Mouse (Mus musculus) layer of hippocampus, adult 18-20 months (tissue): ENCODE data around the gene Hoga1. TPM values are rescaled to one million over a fixed set of nuclear protein-coding genes. Genes with fewer than 3 reads are reported as not detected.

Experiments
- DNase-seq, 2 experiments: peaks; one replicate each; pipeline ENCODE4 v3.0.0; 2022; ENCODE audit warnings: low spot score in 2 of 2
- total RNA-seq, 2 experiments: library from RNA; stranded (reverse); gene quantifications; 2 replicates each; pipeline ENCODE4 v1.2.3; 2021

Gene Hoga1
- total RNA-seq, 2 experiments from 2014 or later = 8.7 to 9.4 TPM

GRCm38 (mm10) chr19:42118142-42118541 is 72.7 kb downstream of the Hoga1 start:
- no peak for DNase-seq

GRCm38 (mm10) chr19:42118596-42118995 is 73.2 kb downstream of the Hoga1 start:
- no peak for DNase-seq

- no peak for DNase-seq
Observed at GRCm38 (mm10) chr19:42120451-42120850, 75.0 kb downstream of the Hoga1 start.

Other genes with a start within 250 kb of the Hoga1 start
- 1 to 10 TPM; 2.6 to 2.9 TPM for gene Arhgap19, start 243.6 kb upstream of the Hoga1 start, total RNA-seq
- gene Frat1, start 215.6 kb upstream of the Hoga1 start, total RNA-seq = 10 to 100 TPM; 17.8 to 22.3 TPM
- gene Frat2, start 197.5 kb upstream of the Hoga1 start, total RNA-seq = 10 to 100 TPM; 12.9 to 13.1 TPM
- 10 to 100 TPM; 31.8 to 32.2 TPM for gene Rrp12, start 149.4 kb upstream of the Hoga1 start, total RNA-seq
- gene Pgam1, start 133.7 kb upstream of the Hoga1 start, total RNA-seq = 100 to 1,000 TPM; 541 to 553 TPM
- gene Exosc1, start 112.2 kb upstream of the Hoga1 start, total RNA-seq = 10 to 100 TPM; 24.9 to 28.3 TPM
- gene Zdhhc16, start 112.1 kb upstream of the Hoga1 start, total RNA-seq = 10 to 100 TPM; 34.6 to 38.8 TPM
- 10 to 100 TPM; 28.7 to 34.6 TPM for gene Mms19, start 64.5 kb upstream of the Hoga1 start, total RNA-seq
- 10 to 100 TPM; 13.4 to 14.6 TPM for gene Ubtd1, start 63.8 kb upstream of the Hoga1 start, total RNA-seq
- under 1 TPM in 1 of 2 experiments, not detected in 1; 0.30 TPM for gene Ankrd2, start 9.6 kb upstream of the Hoga1 start, total RNA-seq
- gene 4933411K16Rik, start 6.6 kb downstream of the Hoga1 start, total RNA-seq = 1 to 10 TPM; 1.6 to 2.1 TPM
- 10 to 100 TPM; 71.3 TPM for gene Morn4, start 40.7 kb downstream of the Hoga1 start, total RNA-seq
- 10 to 100 TPM; 69.2 to 69.6 TPM for gene Pi4k2a, start 44.9 kb downstream of the Hoga1 start, total RNA-seq
- gene Avpi1, start 83.4 kb downstream of the Hoga1 start, total RNA-seq = 10 to 100 TPM; 18.8 to 20.6 TPM
- gene Marveld1, start 101.8 kb downstream of the Hoga1 start, total RNA-seq = 1 to 10 TPM; 5.1 to 5.8 TPM
- 10 to 100 TPM; 90.6 to 94.5 TPM for gene Zfyve27, start 118.3 kb downstream of the Hoga1 start, total RNA-seq
- gene Sfrp5, start 156.6 kb downstream of the Hoga1 start, total RNA-seq = under 1 TPM; 0.23 to 0.42 TPM
- 10 to 100 TPM; 64.3 to 64.4 TPM for gene Golga7b, start 202.0 kb downstream of the Hoga1 start, total RNA-seq